Mouse (Mus musculus): ENCODE data around the gene Hspb11. TPM values are rescaled to one million over a fixed set of nuclear protein-coding genes. Genes with fewer than 3 reads are reported as not detected.

Gene Hspb11
- total RNA-seq, 1 experiment from 2014 or later = 8.9 TPM

DNA sequence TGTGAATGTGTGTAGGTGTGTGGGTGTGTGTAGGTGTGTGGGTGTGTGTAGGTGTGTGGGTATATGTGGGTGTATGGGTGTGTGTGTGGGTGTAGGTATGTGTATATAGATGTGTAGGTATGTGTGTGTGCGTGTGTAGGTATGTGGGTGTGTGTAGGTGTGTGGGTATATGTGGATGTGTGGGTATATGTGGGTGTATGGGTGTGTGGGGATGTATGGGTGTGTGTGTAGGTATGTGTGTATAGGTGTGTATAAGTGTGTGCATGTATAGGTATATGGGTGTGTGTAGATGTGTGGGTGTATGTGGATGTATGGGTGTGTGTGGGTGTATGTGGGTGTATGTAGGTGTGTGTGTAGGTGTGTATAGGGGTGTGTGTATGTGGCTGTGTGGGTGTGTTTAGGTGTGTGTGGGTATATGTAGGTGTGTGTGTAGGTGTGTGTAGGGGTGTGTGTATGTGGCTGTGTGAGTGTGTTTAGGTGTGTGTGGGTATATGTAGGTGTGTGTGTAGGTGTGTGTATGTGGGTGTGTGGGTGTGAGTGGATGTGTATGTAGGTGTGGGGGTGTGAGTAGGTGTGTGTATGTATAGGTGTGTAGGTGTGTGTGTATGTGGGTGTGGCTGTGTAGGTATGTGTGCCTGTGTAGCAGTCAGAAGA is 47.6 kb downstream of the Hspb11 start:
- no peak for ATAC-seq (replicated peaks; ENCODE audit: insufficient number of reproducible peaks, low FRiP score, low TSS enrichment, poor library complexity, severe bottlenecking)

GRCm38 (mm10) chr4:107302221-107302620 is 48.8 kb downstream of the Hspb11 start:
- no peak for ATAC-seq (replicated peaks; ENCODE audit: insufficient number of reproducible peaks, low FRiP score, low TSS enrichment, poor library complexity, severe bottlenecking)

DNA sequence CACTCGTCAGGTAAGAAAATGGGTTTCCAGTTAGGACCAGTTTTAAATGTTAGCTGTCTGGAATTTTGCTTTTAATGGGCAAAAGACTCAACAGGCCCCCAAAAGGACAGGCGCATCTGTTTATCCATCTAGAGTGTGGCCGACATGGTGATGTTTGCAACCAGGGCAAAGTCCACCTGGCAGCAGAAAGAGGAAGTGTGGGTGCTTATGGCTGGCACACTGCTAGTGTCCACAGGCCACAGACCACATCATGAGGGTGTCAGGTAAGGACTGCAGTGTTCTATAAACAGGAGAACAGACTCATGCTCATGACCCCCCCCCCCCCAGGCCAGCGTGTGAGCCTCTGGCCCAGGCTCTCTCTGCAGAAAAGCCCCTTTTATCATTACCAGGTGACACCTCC is 49.4 kb downstream of the Hspb11 start:
- no peak for ATAC-seq (replicated peaks; ENCODE audit: insufficient number of reproducible peaks, low FRiP score, low TSS enrichment, poor library complexity, severe bottlenecking)

GRCm38 (mm10) chr4:107303531-107303930 is 50.1 kb downstream of the Hspb11 start:
- no peak for ATAC-seq (replicated peaks; ENCODE audit: insufficient number of reproducible peaks, low FRiP score, low TSS enrichment, poor library complexity, severe bottlenecking)

GRCm38 (mm10) chr4:107306966-107307365 is 53.6 kb downstream of the Hspb11 start, which contains the start of gene Dio1:
Gene Dio1, minus strand, starts transcription at chr4:107307169.
- ATAC-seq (replicated peaks; ENCODE audit: insufficient number of reproducible peaks, low FRiP score, low TSS enrichment, poor library complexity, severe bottlenecking) = no peak

DNA sequence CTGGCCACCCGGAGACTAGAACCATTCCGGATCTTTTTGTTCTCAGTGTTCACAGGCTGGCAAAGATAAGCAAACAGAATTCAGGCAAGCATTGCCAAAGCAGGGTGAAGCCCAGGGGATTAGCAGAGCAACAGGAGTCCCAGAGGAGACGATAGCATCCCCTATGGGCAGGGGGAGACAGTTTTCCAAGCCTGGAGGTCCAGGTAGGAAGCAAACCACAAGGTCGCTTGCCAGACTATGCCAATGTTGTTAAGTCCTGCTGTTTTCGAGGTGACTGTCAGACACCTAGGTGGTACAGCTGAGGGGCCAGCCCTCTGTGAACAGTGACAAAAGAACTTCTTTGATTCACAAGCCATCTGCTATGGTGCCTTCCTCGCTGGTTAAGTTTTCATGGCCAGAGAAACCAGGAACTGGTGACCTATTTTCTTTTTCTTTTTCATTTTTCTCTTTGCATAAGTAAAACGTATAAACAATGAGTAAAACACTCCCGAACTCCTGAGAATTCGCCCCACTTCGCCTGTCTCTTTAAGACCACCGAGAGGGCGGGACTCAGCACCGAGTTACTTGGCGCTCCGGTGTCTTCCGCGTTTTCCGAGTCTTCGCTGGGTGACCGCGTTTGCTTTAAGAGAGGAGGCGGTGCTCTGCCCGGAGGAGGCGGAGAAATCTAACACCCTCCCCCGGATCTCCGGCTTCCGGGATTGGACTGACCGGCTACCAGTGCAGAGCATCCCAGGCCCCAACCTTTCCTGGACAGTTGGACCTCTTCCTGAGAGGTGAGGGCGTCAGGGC is 60.5 kb downstream of the Hspb11 start, which contains the start of gene Yipf1:
Gene Yipf1, plus strand, starts transcription at position 674 of the 789 bp plus-strand sequence.
- peak; percentile 96 for ATAC-seq (replicated peaks; ENCODE audit: insufficient number of reproducible peaks, low FRiP score, low TSS enrichment, poor library complexity, severe bottlenecking)

DNA sequence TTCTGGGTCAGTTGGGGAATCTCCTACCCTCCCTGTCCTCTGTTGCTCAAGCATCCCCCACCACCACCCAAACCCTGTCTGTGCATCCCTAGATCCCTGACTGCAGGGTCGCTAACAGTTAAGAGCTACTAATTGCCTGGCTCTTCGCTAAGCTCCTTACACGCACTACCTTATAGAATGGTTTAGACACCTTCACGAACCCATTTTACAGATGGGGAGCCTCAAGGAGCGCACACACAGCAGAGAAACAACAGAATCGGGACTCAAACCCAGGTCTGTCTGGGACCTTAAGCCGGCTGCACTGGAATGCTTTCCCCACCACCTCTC is 61.0 kb downstream of the Hspb11 start:
- no peak for ATAC-seq (replicated peaks; ENCODE audit: insufficient number of reproducible peaks, low FRiP score, low TSS enrichment, poor library complexity, severe bottlenecking)

- no peak for ATAC-seq (replicated peaks; ENCODE audit: insufficient number of reproducible peaks, low FRiP score, low TSS enrichment, poor library complexity, severe bottlenecking)
Measured at GRCm38 (mm10) chr4:107318646-107319045, 65.3 kb downstream of the Hspb11 start.

DNA sequence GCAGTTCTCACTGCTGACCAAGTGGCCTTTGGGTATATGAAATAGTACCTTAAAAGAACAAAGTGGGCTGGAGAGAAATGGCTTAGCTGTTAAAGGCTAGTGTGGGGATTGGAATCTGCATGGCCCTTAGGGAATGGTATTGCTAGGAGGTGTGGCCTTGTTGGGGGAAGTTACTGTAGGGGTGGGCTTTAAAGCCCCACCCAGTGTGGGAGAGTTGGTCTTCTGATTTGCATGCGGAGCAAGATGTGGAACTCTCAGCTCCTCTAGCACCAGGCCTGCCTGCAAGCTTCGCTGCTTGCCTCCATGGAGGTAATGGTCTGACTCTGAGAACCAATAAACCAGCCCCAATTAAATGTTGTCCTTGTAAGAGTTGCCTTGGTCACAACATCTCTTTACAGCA is 67.6 kb downstream of the Hspb11 start:
- no peak for ATAC-seq (replicated peaks; ENCODE audit: insufficient number of reproducible peaks, low FRiP score, low TSS enrichment, poor library complexity, severe bottlenecking)

GRCm38 (mm10) chr4:107323113-107323512 is 69.7 kb downstream of the Hspb11 start:
- no peak for ATAC-seq (replicated peaks; ENCODE audit: insufficient number of reproducible peaks, low FRiP score, low TSS enrichment, poor library complexity, severe bottlenecking)

GRCm38 (mm10) chr4:107328530-107328929 is 75.1 kb downstream of the Hspb11 start:
- no peak for ATAC-seq (replicated peaks; ENCODE audit: insufficient number of reproducible peaks, low FRiP score, low TSS enrichment, poor library complexity, severe bottlenecking)

Other genes with a start within 250 kb of the Hspb11 start
- gene Mrpl37, start 186.7 kb upstream of the Hspb11 start, total RNA-seq (2017) = 11.1 to 25.7 TPM (median 18.3 TPM) in 3 replicates
- gene Cyb5rl, start 186.6 kb upstream of the Hspb11 start, total RNA-seq (2017) = 0.64 to 7.9 TPM (median 1.5 TPM) in 3 replicates
- not detected in 3 replicates for gene Cdcp2, start 156.7 kb upstream of the Hspb11 start, total RNA-seq (2017)
- 184 to 208 TPM (median 196 TPM) in 3 replicates for gene Tmem59, start 75.2 kb upstream of the Hspb11 start, total RNA-seq (2017)
- 12.8 to 15.4 TPM (median 15.4 TPM) in 3 replicates for gene Tceanc2, start 74.5 kb upstream of the Hspb11 start, total RNA-seq (2017)
- gene Ldlrad1, start 44.4 kb upstream of the Hspb11 start, total RNA-seq (2017) = not detected in 3 replicates
- gene Lrrc42, start 61 bp upstream of the Hspb11 start, total RNA-seq (2017) = 4.7 to 7.3 TPM (median 7.1 TPM) in 3 replicates
- gene Dio1, start 53.6 kb downstream of the Hspb11 start, total RNA-seq (2017) = not detected in 3 replicates
- gene Yipf1, start 60.8 kb downstream of the Hspb11 start, total RNA-seq (2017) = 34.3 to 53.2 TPM (median 48.5 TPM) in 3 replicates
- gene Ndc1, start 114.2 kb downstream of the Hspb11 start, total RNA-seq (2017) = 3.7 to 6.6 TPM (median 4.9 TPM) in 3 replicates
- 0.19 TPM in 1 of 3 replicates, not detected in the others for gene Glis1, start 181.0 kb downstream of the Hspb11 start, total RNA-seq (2017)